Mouse (Mus musculus): ENCODE data around the gene Nek3. TPM values are rescaled to one million over a fixed set of nuclear protein-coding genes. Genes with fewer than 3 reads are reported as not detected.
A peak's percentile ranks its signal among the peaks of the same experiment; 100 is the strongest.

The Nek3 gene
- total and polyA plus RNA-seq, 3 experiments: 3.4 to 4.7 (median 4.4) TPM

DNA sequence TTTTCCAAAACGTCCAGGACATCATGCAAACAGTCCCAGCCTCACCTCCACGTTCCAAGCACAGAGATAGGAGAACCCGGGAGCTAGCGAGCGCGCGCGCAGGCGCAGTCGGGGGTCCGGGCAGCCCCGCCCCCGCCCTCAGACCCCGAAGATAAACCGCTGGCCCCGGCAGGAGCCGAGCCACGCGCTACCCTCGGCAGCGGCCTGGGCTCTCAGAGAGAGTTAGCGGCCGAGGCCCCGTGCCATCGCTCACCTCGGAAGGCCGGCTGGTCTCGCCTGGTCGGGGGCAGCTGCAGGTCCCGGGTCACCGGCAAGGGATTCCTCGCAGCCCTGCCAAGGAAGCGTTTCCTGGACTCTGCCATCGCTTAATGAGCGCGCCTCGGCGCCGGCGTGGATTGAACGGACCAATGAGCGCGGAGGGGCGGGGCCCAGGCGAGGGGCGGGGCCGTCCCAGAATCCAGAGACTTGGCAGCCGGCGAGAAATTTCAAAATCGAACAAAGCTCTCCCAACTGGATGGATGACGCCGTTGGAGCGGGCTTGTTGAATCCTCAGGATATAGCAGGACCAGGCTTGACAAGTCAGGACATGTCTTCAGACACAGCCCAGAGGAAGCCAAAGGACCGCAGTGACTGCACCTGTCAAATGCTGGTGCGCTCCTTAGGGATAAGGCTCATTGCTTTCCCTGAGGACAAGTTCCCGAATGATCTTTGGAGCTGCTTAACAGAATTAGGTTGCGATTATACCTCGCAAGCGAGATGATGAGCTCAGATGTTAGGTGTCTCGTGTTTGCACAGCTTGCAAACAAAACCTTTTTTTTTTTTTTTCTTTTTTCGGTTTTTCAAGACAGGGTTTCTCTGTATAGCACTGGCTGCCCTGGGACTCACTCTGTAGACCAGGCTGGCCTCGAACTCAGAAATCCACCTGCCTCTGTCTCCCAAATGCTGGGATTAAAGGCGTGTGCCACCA, 19.5 kb upstream of the Nek3 start, which contains the start of gene Ckap2:
TSS of gene Ckap2 (minus strand) at position 389 of the 967 bp plus-strand sequence.
- peak; percentile 86 for DNase-seq (ENCODE audit: extremely low read depth)
- in situ Hi-C loops (cut with MboI; ENCODE audit: low pct_ligation_motif_present, low pct_unique_long_range_greater_than_20kb, low sequenced_read_pairs) (no loop called here), dilution Hi-C loops (cut with MboI; ENCODE audit: extremely low pct_ligation_motif_present, extremely low pct_unique_long_range_greater_than_20kb, low sequenced_read_pairs) (no loop called here)
- peaks cover 0 to 11% of the 10 kb centered on the region in 2 experiments for H3K36me3 ChIP-seq (replicated peaks in 1 of 2; ENCODE audit: control insufficient read depth in 1 of 2, insufficient read depth in 1 of 2, low read length in 1 of 2)
- H3K9me3 ChIP-seq (replicated peaks; ENCODE audit: low read length): no peaks in the 10 kb centered on the region
- peaks cover 32% of the 10 kb centered on the region for H3K27me3 ChIP-seq (replicated peaks)
- peak within 1 kb of the TSS; percentile 75 for H3K9ac ChIP-seq (ENCODE audit: insufficient read depth, low read depth)
- H3K27ac ChIP-seq (ENCODE audit: insufficient read depth, low read depth): 0 out of 2 replicates have a peak within 1 kb of the TSS, but pooled peaks have one; percentile 27
- peaks cover 10% of the 10 kb centered on the region; the same call in 1 of the 2 replicates for H3K79me2 ChIP-seq (replicated peaks; ENCODE audit: control insufficient read depth, extremely low read depth, insufficient read depth, poor library complexity, severe bottlenecking)
- peaks cover 3 to 11% of the 10 kb centered on the region in 2 experiments; a peak in 3 of 4 replicates for H3K4me1 ChIP-seq (ENCODE audit: control insufficient read depth in 1 of 2, insufficient read depth in 2 of 2)
- H3K4me3 ChIP-seq (replicated peaks in 1 of 3; ENCODE audit: low read depth in 2 of 3, low read length in 2 of 3, poor library complexity in 1 of 3): peak within 1 kb of the TSS; percentile 76 to 80 (median 77)
- peak within 1 kb of the TSS; percentile 98 for H3K4me2 ChIP-seq (ENCODE audit: insufficient read depth, low read depth, poor library complexity, severe bottlenecking)
- TF ChIP-seq PAX5 (IDR thresholded peaks at IDR 0.05; ENCODE audit: low read length) (no peak), SMC3 (IDR thresholded peaks at IDR 0.05; ENCODE audit: low read depth, low read length) (no peak), POLR2A (IDR thresholded peaks at IDR 0.05; ENCODE audit: low read depth, low read length) (peak; percentile 91), MAZ (IDR thresholded peaks at IDR 0.05; ENCODE audit: low read depth, low read length) (no peak), RAD21 (IDR thresholded peaks at IDR 0.05; ENCODE audit: low read depth, low read length) (no peak), MXI1 (IDR thresholded peaks at IDR 0.05; ENCODE audit: low read depth, low read length) (peak; percentile 45; the same call in 1 of the 2 replicates), TCF12 (IDR thresholded peaks at IDR 0.05; ENCODE audit: low read depth, low read length) (peak; percentile 73), MAFK (IDR thresholded peaks at IDR 0.05; ENCODE audit: insufficient replicate concordance, low read length) (no peak), CHD1 (IDR thresholded peaks at IDR 0.05; ENCODE audit: low read depth, low read length) (0 out of 2 replicates have a peak, but pooled peaks have one; percentile 37), ETS1 (conservative IDR thresholded peaks at IDR 0.05; ENCODE audit: low read depth, low read length) (no peak), ELF1 (IDR thresholded peaks at IDR 0.05; ENCODE audit: low read depth, low read length) (peak; percentile 66), JUND (conservative IDR thresholded peaks at IDR 0.05; ENCODE audit: low read depth, low read length) (no peak), BHLHE40 (IDR thresholded peaks at IDR 0.05; ENCODE audit: low read depth, low read length) (no peak), MYC (IDR thresholded peaks at IDR 0.05; ENCODE audit: low read depth, low read length) (peak; percentile 11; the same call in 1 of the 2 replicates), HCFC1 (IDR thresholded peaks at IDR 0.05; ENCODE audit: low read depth, low read length) (no peak; the same call in 1 of the 2 replicates), USF1 (IDR thresholded peaks at IDR 0.05; ENCODE audit: low read depth, low read length) (no peak), TBP (conservative IDR thresholded peaks at IDR 0.05; ENCODE audit: low read depth, low read length) (no peak; the same call in none of the 2 replicates), POLR2AphosphoS2 (IDR thresholded peaks at IDR 0.05; ENCODE audit: low read depth, low read length) (0 out of 2 replicates have a peak, but pooled peaks have one; percentile 44), E2F4 (IDR thresholded peaks at IDR 0.05; ENCODE audit: insufficient replicate concordance, low read depth, low read length) (no peak), ZNF384 (IDR thresholded peaks at IDR 0.05; ENCODE audit: low read depth, low read length) (peak; percentile 76), ZKSCAN1 (IDR thresholded peaks at IDR 0.05; ENCODE audit: borderline replicate concordance, low read depth, low read length) (no peak), NELFE (IDR thresholded peaks at IDR 0.05; ENCODE audit: low read depth, low read length) (peak; percentile 89), ZMIZ1 (IDR thresholded peaks at IDR 0.05; ENCODE audit: low read depth, low read length) (peak; percentile 65; the same call in 1 of the 2 replicates), CTCF (conservative IDR thresholded peaks at IDR 0.05 in 1 of 2, IDR thresholded peaks at IDR 0.05 in 1 of 2; ENCODE audit: low read depth in 2 of 2, low read length in 2 of 2) (no peak), JUN (IDR thresholded peaks at IDR 0.05; ENCODE audit: insufficient read depth, low read depth, low read length) (no peak), NRF1 (IDR thresholded peaks at IDR 0.05; ENCODE audit: low read depth, low read length) (peak; percentile 88), GABPA (IDR thresholded peaks at IDR 0.05; ENCODE audit: insufficient replicate concordance, low read depth, low read length) (no peak), EP300 (IDR thresholded peaks at IDR 0.05; ENCODE audit: low read length) (peak; percentile 25; the same call in 1 of the 2 replicates), UBTF (IDR thresholded peaks at IDR 0.05; ENCODE audit: low read depth, low read length) (no peak), IRF4 (IDR thresholded peaks at IDR 0.05; ENCODE audit: low read depth, low read length) (0 out of 2 replicates have a peak, but pooled peaks have one; percentile 4), RCOR1 (conservative IDR thresholded peaks at IDR 0.05; ENCODE audit: low read depth, low read length) (no peak), SIN3A (IDR thresholded peaks at IDR 0.05; ENCODE audit: low read length) (peak; percentile 61; the same call in 1 of the 2 replicates), MAX (IDR thresholded peaks at IDR 0.05; ENCODE audit: low read length) (no peak), CHD2 (IDR thresholded peaks at IDR 0.05; ENCODE audit: low read length) (no peak), MEF2A (IDR thresholded peaks at IDR 0.05; ENCODE audit: borderline replicate concordance, low read depth, low read length) (no peak), KAT2A (IDR thresholded peaks at IDR 0.05; ENCODE audit: insufficient replicate concordance, low read length) (no peak), ZC3H11A (IDR thresholded peaks at IDR 0.05; ENCODE audit: low read depth, low read length) (no peak)
